Mouse (Mus musculus): ENCODE data around the gene Fut7.

DNA sequence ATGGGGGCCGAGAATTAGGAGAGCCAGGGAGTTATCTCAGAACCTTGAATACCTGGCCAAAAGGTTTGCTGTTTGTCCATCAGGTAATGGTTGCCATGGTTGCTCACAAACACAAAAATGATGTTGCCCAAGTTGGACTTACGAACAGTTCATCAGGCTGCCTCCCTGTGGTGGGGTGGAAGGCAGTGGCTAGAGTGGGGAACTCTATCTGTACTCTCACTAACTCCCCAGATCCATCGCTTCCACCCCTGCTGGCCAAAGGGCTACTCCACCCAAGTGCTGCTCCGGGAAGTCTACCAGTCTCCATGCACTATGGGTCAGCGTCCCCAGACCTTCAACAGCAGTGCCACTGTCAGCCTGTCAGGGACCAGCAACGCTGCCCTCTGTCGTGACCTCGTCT is 24.0 kb upstream of the Fut7 start, which contains the start of gene Npdc1:
- TF ChIP-seq POLR2A (IDR thresholded peaks at IDR 0.05; ENCODE audit: borderline replicate concordance, low read depth, low read length) (no peak), CTCF (IDR thresholded peaks at IDR 0.05; ENCODE audit: low read depth, low read length) (no peak)

All from bone marrow macrophage, adult 2 months (primary cell).